Mouse (Mus musculus) neural tube, embryonic 10.5 days (tissue): ENCODE results near the gene Kdsr.
"Not testable (repeated sequence)": the region's sequence is repeated elsewhere in the genome, so short reads cannot be mapped to it uniquely, and the experiment has no call there.

Experiments used
- DNase-seq: peaks from one replicate; pipeline ENCODE4 v3.0.0-alpha.2; 2017; ENCODE audit warnings: low spot score; ENCODE audit errors: extremely low spot score

The Kdsr gene

DNA sequence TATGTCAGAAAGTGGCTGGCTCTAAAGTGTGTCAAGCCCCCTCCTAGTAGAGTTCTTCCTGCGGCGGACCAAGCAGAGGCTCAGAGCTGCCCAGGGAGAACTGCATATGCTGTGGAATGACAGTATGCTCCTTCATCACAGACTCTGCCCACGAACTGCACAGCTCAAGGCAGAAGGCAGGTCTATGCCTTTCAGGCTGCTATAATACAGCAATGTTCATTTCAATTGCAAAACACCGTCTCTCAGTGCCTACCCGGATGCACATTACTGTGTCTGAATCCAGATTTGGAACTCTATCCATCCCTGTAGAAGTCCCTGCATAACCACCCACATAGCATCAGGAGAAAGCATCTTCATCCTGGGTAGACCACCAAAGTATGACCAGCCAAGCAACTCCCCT lies 19.7 kb downstream of the Kdsr start:
- no peak for DNase-seq

DNA sequence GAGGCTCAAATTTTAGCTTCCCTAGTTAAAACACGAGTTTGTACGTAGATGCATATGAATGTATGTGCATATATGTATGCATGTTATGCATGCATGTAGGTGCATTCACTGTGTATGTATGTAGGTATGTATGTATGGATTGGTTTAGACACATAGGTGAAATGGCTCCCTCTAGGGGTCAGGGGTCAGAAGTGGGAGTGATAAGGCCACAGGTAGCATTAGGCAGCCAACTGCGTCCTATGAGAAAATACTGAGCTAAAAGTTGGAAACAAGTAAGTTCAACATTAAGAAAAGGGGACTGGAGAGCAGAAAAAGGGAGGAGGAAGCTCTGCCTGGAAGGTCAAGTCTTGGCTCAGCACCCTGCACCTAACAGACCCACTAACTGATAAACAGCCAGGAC lies 21.4 kb downstream of the Kdsr start:
- DNase-seq: no peak

DNA sequence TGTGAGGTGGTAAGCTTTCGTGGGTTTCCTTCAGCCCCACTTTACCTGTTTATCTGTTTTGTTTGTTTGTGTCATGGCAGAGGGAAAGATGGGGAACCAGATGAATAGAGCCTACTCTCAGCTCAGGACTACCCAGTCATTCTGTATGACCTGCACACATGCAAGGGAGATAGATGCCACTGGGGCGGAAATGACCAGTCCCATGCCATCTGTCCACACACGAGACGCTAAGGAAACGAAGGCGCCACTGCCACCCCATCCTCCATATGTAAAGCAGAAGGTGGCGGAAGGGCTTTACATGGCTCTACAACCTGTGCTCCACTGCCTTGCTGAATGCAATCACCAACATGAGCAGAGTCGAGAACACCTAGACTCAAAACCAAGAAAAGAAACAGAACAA lies 23.3 kb downstream of the Kdsr start:
- DNase-seq: no peak

DNA sequence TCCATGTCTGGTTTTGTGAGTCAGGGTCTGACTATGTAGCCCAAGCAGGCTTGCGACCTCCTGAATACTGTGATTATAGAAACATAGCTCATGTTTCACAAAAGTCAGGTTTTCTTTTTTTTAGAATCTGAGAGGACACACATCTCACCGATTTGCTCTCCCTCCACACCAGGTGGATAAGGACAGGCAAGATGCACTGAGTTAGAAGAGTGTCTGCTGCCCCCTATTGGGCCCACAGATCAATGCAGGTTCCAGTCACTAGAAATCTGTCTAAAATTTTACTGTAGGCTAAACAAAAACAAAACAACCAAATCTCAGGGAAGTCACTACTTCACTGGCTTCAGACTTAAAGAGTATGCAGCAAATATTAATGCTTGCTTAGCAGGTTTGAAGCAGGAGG lies 23.9 kb downstream of the Kdsr start:
- DNase-seq: peak; percentile 53

DNA sequence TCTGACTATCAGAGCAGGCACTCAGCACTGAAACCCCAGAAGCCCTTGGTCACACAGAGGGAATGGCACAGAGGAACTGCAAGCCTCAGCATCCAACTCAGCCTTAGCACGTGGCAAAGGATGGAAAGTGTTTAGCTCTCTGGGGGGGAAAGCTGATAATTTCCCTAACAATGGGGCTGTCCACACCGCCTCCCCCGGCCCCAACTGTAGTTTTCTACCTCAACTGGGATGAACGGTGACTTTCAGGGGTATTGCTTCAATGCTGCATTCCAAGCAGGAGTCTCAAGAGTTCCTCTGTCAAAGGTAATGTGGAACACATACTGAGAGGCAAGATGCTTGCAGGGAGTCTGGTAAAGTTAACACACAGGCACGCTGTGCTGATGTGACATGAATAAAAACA lies 37.5 kb downstream of the Kdsr start:
- DNase-seq: no peak

DNA sequence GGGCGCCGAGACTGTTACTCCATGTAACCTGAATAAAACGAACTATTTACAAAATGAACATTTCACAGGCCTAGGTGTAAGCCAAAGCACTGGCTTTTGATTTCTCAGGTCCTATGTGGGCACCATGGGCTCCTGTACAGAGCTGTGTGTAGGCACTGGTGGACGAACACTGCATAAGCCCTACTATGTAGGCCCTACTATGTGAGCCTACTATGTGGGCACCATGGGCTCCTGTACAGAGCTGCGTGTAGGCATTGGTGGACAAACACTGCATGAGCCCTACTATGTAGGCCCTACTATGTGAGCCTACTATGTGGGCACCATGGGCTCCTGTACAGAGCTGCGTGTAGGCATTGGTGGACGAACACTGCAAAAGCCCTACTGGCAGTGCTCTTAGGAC lies 41.8 kb downstream of the Kdsr start:
- DNase-seq: not testable (repeated sequence)

DNA sequence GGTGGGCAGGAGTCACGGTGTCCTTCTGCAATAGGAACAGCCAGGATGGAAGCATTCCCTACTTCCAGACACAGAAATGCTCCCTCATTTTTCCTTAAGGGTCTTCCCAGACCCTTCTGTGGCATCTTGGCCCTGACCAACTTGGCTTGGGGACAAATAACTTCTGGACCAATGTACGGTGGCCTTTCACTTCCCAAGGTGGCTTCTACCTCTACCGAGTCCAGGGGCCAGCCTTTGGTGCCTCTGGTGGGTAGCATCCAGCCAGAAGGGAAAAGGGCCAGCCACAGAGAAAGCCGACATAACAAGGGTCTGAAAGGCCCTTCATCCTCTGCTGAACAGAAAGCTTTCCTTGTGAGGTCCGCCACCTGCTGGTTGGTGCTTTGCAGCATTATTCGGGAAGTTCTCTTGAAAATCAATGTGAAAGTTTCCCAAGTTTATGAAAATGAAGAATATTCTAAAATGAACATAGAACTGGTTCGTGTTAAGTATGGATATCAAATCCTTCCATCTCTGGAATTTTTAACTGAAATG lies 42.4 kb downstream of the Kdsr start:
- DNase-seq: peak; percentile 58

DNA sequence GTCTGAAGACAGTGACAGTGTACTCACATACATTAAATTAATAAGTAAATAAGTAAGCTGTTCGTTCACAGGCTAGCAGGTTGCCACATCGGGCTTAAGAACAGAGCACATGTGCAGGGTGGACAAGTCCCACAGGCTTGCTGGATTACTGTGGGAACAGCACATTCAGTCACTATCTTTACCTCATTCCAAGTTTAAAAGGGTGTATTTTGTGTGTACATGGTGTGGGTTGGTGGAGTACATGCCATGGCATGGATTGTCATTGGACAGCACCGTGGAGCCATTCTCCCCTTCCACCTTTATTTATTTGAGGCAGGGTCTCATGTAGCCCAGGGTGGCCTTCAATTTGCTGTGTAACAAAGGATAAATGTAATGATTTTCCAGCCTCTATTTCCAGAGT lies 43.4 kb downstream of the Kdsr start:
- DNase-seq: no peak

DNA sequence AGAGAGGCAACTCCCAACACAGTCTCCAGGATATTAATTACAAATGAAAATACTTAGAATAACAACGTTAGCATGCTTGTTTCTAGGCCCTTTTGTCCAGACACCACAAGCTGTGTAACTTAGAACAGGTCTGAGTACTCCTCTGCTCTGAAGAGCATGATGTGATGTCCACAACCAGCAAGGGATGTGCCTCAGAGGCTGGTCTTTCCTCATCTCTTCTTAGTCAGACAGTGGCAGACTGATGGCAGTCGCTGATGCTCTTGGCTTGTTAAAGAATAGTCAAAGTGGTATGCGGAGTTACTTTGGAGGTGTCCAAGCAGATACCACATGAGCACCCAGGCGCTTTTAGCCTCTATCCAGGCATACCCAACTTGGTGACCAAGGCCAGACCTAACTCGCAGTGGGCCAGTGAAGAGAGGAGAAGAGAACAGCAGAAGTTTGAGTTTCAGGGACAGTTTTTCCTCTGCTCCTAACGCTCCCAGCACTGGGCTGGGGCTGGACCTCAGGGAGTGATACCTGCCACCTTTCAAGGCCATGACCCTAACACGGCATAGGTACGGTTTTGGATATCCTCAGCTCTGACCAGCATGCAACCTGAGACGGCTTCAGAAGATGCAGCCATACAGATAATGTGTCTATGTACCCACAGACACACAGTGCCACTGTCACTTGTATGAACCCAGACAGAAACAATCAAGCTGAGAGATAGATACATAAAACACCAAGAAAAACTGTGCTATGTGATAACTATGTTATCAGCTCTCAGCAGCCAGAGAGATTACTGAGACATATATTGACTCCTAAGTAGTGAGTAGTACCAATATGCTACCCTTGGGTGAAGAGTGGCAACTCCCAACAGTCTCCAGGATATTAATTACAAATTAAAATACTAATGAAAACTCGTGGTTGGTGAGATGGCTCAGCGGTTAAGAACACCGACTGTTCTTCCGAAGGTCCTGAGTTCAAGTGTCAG lies 44.1 kb downstream of the Kdsr start:
- DNase-seq: no peak

DNA sequence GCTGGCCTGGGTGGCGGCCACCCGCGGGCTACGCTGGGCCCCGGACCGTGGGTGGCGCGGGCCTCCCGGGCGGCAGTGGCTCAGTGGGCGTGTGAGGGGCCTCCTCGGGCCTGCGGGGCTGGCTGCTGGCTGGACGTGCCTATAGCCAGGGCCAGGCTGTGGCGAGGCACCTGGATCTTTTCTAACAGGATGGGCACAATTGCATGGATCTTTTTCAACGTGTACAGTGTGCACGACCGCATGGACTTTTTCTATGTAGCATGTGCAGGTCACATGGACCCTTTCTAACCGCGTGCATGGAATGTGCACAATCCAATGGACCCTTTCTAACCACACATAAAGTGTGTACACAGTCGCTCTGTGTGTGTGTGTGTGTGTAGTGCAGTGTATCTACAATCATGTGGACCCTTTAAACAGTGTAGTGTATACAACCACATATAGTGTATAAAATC lies 45.0 kb downstream of the Kdsr start:
- peak; percentile 76 for DNase-seq

DNA sequence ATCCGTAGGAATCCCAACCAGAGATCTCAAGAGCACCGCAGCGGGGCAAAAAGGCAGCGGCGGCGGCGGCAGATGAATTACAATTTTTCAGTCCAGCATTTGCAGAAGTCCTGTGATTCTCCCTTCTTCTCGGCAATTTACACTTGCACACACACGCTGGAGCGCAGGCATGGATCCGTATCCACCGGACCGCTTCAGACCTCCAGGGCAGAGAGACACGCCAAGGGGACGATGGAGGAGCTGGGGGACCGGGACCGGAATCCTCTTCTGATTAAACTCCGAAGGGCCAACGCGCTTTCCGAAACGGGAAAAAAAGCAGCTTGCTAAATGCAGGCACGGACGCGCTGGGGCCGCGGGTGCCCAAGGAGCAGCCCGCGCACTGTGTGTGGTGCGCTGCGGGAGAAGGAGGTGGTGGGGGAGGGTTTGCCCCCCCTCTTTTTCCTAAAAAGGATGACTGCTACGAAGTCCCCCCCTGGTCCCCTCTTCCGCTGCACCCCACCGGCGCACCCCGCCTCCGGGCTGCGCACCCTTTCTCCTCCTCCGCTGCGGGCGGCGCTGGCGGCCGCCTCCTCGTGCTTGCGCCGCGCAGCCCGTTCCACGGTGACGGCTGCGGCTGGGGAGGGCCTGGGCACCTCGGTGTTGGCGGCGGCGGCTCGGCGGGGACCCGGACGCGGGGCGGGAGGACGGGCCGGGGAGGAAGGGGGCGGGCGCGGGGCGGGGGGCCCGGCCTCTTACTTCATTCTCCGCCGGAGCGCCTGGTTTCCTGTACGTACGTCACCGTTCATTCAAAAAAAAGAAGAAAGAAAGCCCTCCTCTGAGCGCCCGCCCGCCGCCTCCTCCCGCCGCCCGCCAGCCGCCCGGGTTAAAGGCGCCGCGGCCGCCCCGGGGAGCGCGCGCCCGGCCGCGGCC lies 45.7 kb downstream of the Kdsr start, which contains the start of gene Bcl2:
TSS of gene Bcl2 (minus strand) at position 654 of the 909 bp plus-strand sequence.
- DNase-seq: peak; percentile 79

DNA sequence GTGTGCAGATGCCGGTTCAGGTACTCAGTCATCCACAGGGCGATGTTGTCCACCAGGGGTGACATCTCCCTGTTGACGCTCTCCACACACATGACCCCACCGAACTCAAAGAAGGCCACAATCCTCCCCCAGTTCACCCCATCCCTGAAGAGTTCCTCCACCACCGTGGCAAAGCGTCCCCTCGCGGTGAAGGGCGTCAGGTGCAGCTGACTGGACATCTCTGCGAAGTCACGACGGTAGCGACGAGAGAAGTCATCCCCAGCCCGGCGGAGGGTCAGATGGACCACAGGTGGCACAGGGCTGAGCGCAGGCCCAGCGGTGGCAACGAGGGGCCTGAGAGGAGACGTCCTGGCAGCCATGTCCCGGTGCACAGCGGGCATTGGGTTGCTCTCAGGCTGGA lies 47.2 kb downstream of the Kdsr start:
- DNase-seq: peak; percentile 54

DNA sequence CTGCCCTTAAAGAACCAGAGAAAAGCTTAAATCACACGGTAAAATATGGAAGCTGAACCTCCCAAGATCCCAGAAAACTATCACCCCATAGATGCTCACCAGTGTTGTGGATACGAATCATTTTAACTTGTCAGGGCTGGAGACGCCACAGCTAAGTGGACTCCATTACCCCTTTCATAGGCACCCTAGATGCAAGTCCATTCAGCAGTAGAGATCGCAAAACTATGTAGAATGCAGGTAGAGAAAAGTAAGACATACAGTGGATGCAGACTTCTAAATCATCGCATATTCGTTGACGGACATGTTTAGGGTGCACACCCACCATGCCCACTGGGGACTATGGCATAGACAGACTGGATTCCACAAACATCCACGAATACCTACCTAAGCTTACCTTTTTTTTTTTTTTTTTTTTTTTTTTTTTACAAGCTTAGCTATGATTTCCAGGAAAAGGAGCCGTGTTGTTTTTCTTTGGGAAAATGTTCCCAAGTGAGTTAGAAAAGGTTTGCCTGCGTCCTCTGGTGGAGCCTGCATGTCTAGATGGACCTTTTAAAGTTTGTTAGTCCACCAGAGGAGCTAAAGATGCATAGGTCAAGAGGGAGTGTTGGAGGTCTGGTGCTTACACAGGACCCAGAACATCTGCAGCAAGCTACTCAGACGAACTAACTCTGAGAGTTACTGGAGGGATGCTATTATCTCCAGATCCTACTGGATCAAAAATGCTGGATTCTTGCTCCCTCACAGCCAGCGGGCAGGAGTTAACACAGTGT lies 48.0 kb downstream of the Kdsr start:
- DNase-seq: no peak

DNA sequence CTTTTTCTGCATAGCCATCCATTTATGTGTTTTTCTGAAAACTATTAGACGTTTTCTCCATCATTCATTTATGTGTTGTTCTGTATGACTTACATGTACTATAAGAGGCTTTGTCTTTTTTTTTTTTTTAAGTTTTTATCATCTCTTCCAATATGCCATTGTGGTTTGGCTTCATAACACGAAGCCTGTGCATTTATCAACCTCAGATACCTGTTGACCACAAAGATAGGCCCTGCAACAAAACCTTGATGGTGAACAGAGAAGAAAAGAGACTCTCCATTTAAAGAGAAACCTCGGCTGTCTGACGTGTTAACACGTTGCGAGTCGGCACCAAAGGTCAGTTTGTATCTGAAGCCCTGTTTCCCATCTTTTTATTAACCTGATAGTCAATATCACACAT lies 49.3 kb downstream of the Kdsr start:
- DNase-seq: no peak

DNA sequence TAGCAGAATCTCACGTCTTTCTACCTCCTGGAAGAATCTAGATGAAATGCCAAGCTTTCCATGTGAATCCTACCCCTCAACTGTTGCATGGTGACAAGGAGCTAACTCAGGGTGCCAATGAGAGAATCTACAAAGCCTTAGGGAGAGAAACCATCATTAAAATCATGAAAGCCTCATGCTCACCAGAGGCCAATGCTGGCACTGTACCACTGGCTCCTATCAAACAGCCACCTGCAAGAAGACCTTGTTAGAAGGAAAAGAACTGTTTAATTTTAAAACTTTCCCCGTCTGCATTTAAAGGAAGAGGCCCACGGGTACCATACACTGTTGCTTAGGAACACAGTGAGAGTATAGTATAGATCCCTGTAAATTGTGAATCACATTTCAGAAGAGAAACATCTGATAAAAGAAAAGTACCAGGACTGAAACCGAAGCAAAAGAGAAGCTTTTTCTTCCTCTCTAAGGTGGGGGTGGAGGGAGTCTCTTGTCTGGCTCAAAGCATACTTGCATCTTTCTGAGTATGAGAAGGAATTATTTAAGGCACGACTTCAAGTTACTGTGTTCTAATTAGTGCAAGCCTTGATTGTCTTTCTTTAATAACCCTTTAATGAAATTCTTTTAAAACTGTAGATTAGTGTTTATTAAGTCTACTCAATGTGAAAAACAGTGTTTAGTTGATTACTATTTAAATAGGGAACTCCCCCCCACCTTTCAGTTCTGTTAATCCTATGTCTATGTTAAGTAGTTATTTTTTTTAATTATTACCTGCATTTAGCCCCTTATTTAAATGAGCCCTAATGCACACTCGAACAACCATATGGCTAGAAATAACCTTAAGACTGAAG lies 52.3 kb downstream of the Kdsr start:
- DNase-seq: no peak

DNA sequence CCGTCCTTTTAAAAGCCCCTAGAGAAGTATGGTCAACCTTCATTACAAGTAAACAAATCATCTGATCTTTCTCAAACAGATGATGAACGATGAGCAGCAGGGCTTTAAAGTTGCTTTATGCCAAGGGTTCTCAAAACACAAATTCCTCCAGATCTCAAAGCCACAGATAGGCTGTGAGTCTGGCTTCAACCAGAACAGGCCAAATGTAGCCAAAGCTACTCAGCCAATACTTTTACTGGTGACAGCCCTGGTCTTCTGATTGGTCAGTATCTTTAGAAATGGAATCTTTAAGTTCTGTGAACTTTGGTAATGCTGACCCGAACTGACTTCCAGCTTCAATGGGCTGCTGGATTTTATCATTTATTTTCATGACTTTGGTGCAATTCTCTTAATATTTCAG lies 56.3 kb downstream of the Kdsr start:
- no peak for DNase-seq

DNA sequence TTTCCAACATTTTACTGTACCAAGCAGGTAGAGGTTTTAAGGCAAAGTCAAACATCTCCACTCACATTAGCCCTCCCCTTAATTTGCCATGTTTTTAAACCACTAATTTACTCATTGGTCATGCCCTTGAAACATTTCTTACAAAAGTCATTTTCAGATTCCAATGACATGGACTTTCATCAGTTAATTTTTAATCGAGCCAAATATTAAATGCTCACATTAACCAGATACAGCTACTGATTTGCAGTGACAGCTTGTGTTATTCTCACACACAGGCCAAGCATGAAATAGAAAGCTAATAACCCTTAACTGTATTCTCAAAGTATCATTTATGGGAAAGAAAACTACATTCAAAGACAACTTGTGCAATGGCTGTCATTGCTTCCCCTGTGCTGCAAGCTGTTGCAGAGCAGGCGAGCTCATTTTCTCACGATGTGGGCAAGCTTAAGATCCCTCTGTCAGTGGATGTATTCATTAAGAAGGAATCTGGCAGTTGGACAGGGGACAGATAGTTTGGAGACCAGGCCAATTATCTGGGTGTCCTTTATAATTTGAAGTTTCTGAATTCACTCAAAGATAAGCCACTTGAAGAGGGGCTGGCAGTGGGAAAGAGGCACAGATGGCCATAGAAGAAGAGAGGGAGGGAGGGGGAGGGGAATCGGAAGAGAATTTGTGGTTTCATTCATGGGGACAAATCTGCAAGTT lies 56.9 kb downstream of the Kdsr start:
- DNase-seq: no peak

DNA sequence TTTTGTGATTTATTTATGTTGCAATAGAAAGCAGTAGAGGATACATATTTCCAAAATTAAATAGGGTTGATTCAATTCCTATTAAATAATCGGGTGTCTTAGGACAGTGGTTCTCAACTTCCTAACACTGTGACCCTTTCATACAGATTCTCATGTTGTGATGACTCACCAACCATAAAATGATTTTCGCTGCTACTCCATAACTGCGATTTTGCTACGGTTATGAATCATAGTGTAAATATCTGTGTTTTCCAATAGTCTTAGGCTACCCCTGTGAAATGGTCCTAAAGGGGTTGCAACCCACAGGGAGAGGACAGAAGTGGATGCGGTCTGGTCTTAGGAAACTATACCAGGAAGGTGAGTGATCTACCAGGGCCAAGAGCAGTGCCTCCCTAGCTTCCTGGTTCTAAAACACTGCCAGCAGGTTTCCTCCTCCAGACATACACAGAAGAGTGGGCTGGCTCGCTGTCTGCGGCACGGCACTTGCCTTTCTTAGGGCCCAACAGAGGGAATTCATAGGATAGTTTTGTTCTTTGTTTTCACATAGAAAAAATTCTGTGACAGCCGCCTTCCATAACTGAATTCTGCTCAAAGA lies 58.9 kb downstream of the Kdsr start:
- DNase-seq: no peak

DNA sequence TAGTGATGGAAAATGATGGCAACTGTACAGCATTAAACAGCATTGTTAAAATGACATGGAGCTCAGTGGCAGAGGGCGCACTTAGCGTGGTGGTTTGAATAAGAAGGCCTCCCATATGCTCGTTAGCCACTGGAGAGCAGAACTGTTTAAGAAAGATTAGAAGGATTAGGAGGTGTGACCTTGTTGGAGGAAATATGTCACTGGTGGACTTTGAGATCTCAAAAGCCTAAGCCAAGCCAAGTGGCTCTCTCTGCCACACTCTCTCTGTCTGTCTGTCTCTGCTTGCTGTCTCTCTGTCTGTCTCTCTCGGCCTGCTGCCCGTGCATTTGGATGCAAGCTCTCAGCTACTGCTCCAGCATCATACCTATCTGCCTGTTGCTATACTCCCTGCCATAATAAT lies 63.1 kb downstream of the Kdsr start:
- DNase-seq: no peak
